Mouse (Mus musculus): ENCODE data around the gene Bglap. TPM values are rescaled to one million over a fixed set of nuclear protein-coding genes. Genes with fewer than 3 reads are reported as not detected.
"Not testable (repeated sequence)": the region's sequence is repeated elsewhere in the genome, so short reads cannot be mapped to it uniquely, and the experiment has no call there.

The Bglap gene
- total RNA-seq (2021): not detected

DNA sequence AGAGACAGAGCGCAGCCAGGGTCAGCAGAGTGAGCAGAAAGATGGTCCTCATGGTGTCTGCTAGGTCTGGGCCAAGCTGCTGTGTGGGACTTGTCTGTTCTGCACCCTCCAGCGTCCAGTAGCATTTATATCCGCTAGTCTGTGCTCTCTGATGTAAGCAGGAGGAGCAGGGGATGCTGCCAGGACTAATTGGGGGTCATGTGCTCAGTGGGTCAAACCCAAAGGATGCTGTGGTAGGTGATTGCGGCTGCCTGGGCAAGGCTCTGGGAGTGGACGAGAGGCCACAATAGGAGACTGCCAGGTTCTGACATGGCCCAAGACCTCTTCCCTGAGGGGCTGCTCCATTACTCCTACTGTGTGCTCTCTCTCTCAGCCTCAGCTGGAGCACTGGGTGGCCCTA, at the start of gene Bglap:
Bglap (minus strand) TSS at position 101 of the 400 bp plus-strand sequence.
- no peak for DNase-seq

GRCm38 (mm10) chr3:88428639-88429038, 44.4 kb upstream of the Bglap start:
- not testable (repeated sequence) for DNase-seq

DNA sequence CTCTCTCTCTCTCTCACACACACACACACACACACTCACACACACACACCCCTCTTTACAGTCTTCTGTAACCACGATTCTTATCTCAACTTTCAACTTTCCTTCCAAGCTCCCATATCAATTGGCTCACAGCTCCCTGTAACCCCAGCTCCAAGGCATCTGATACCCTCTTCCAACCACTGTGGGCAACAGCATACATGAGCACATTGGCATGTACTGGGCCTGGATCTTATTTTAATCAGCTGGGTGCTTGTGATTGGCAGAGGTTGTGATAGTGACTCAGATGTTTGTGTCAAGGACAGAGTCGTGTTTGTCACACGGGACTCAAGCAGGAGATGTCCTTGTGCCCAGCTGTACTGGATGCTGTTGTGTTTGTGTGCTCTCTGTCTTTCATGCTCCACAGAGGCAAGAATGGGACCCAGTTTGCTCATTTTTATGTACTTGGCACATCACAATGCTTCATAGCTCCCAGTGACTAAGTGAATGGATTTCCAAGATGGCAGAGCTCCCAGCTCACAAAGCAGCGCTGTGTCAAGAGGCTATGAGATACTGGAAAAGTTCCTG, 43.2 kb upstream of the Bglap start:
- no peak for DNase-seq

GRCm38 (mm10) chr3:88425708-88426420, 41.6 kb upstream of the Bglap start:
- DNase-seq: no peak

DNA sequence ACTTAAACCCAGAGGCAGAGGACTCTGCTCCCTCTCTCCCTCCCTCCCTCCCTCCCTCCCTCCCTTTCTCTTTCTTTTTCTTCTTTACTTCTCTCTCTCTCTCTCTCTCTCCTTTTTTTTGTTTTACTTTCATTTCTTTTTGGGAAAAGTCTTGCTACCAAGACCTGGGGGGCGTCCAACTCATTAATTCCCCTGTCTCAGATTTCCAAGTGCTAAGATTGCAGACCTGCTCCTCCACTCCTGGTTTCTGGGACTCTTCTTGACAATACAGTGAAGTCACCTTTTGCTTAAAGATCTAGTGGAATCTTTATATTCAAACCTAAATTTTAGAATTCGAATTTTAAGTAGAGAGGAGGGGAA, 41.0 kb upstream of the Bglap start:
- DNase-seq: no peak

GRCm38 (mm10) chr3:88424605-88425329, 40.5 kb upstream of the Bglap start, which contains the start of gene Slc25a44:
Slc25a44 (minus strand) TSS chr3:88425139.
- DNase-seq: peak; percentile 90 to 92

DNA sequence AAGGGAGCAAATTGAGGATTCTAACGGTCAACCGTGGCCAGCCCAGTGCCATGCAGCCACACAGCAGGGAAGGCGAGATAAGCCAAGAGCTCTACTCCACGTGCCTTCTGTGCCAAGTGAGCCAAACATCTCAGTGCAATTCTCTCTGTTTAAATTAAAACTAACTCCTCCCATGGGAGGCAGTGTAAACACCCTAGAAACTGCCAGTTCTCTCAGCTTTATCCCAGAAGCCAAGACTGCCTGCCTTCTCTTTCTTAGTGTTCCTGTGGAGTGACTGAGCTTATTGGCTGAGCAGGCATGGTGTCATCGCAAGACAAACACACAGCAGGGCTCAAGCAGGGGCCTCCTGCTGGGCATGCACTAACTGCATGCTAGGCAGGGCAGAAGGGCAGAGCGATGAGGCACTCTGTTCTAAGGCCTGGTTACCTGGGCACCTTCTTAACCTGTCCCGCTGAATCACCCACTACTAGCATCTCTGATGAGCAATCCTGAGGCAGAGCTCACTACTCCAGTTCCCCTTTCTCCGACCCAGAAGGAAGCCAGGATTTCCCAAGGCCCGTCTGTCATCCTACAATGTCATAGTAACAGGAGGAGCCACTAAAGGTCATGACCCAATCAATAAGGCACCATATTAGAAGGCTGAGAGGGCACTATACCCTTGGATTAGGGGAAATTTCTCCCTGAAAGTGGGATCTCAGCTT, 37.9 kb upstream of the Bglap start:
- peak in 1 of 2 experiments; percentile 25 for DNase-seq

GRCm38 (mm10) chr3:88420771-88421170, 36.5 kb upstream of the Bglap start:
- DNase-seq: no peak

- no peak for DNase-seq
Measured at GRCm38 (mm10) chr3:88418016-88418415, 33.8 kb upstream of the Bglap start.

- no peak for DNase-seq
Measured at GRCm38 (mm10) chr3:88415668-88416067, 31.4 kb upstream of the Bglap start.

DNA sequence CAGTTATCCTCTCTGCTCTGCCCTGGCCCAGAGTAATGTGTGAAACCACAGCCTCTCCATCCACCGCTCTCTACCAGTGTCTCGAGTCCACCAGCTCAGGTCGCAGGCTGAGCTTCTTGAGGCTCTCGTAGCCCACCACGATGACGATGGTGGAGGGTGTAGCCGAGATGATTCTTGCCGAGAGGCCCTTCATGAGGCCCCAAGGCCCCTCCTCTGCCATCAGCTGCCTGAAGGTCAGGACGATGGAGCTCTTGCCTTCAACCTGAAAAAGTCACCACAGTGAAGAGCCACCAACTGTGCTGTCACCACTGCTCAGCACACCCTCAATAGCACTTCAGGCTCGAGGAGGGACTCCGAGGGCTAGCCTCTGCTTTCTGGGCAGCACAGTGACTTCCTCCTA, 28.4 kb upstream of the Bglap start:
- no peak for DNase-seq

DNA sequence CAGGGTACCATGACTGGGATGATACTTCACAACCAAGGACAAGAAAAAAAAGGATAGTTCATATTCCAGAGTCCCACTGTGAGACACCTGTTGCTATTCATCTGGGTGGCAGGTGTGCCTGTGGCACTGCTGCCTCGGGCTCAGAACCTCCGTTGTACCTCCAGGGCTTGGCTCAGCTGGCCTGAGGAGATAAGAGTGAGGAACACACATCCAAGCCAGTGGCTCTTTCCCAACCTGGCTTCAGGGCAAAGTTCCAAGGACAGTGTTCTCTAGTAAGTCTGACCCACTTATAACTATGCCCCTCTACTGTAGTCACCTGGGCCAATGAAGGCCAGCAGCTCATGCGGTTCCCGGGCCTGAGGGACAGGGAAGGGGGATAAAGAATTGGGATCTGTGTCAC, 27.4 kb upstream of the Bglap start:
- DNase-seq: no peak

DNA sequence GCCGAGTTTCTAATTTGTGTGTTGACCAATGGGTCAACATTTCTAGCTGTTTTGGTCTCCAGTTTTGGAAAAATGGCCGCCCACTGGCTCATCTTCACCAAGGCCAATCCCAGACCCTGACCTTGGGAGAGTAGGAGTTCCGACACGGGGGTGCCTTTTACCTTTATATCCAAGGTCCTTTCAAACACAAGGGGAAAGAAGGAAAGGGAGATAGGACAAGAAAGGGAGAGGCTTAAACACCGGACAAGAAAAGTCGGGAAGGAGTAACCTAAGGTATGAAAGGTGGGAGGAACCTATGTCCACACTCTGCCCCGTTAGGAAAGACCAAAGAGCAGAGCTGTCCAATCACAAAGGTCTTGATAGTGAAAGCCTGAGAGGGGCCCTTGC, 26.4 kb upstream of the Bglap start:
- no peak for DNase-seq

GRCm38 (mm10) chr3:88409741-88410644, 25.7 kb upstream of the Bglap start, which contains the start of gene Pmf1:
Pmf1 (minus strand) TSS chr3:88410331.
- DNase-seq: peak; percentile 88

DNA sequence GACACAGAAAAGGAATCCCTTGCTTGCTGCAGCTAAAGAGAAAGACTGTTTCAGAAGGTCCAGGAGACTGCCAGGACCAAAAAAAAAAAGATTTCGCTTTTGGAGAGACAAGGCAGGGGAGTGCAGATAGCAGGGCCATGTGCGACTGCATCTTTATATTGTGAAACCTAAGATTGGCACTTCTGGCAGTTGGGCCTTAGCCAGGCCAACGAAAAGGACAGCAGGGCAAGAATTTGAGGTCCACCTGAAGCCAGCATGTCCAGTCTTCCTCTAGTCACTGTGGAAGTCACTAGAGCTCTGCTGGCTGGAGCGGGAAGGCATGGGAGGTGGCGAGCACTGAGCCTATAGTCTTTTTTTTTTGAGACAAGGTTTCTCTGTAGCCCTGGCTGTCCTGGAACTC, 24.7 kb upstream of the Bglap start:
- no peak for DNase-seq

GRCm38 (mm10) chr3:88407529-88407928, 23.3 kb upstream of the Bglap start:
- DNase-seq: no peak

DNA sequence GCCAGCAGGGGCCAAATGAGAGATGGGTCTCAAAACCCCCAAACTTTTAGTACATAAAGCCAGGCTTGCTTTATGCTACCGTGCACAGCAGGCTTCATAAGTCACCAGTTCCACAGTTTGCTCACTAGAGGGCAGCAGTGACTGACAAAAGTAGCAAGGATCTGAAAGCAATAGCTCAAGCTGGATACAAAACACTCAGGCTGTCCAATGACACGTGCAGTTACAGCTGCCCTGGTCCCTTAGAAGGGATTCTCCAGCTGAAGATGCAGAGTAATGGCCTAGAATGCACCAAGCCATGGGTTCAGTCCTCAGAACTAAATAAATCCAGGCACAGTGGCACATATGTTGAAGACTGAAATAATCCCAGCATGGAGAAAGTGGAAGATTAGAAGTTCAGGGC, 22.8 kb upstream of the Bglap start:
- peak; percentile 48 to 53 for DNase-seq

- DNase-seq: no peak
Measured at GRCm38 (mm10) chr3:88403522-88404230, 19.4 kb upstream of the Bglap start.

DNA sequence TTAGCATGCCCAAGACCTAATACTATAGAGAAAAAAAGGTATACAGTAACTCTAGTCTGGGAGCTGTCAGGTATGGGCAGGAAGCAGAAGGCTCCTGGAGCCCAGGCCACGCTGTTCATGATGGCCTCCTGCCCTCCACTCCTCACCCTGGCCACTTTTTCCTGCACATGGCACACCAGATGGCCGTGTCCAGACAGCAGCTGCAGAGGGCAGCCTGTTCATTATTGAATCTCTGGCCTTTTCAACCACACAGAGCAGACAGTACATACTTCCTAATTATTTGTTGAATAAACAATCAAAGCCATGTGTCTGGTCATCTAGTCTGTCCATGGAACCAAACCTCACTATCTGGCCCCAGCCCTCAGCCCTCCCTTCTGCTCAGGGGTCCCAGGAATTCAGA, 14.4 kb upstream of the Bglap start:
- DNase-seq: no peak

- DNase-seq: no peak
Measured at GRCm38 (mm10) chr3:88395742-88396141, 11.5 kb upstream of the Bglap start.

GRCm38 (mm10) chr3:88395288-88395687, 11.0 kb upstream of the Bglap start:
- DNase-seq: no peak

Measured in layer of hippocampus, postnatal 36 days (tissue).